Mouse (Mus musculus) adrenal gland (tissue): ENCODE results near the gene Zfp865.

Experiments
- intact Hi-C: fragments of 180-260 bp; cut with DNase I; formaldehyde crosslinking; loops from one replicate; pipeline ENCODE4 v1.15.1; 2025

Zfp865 gene

DNA sequence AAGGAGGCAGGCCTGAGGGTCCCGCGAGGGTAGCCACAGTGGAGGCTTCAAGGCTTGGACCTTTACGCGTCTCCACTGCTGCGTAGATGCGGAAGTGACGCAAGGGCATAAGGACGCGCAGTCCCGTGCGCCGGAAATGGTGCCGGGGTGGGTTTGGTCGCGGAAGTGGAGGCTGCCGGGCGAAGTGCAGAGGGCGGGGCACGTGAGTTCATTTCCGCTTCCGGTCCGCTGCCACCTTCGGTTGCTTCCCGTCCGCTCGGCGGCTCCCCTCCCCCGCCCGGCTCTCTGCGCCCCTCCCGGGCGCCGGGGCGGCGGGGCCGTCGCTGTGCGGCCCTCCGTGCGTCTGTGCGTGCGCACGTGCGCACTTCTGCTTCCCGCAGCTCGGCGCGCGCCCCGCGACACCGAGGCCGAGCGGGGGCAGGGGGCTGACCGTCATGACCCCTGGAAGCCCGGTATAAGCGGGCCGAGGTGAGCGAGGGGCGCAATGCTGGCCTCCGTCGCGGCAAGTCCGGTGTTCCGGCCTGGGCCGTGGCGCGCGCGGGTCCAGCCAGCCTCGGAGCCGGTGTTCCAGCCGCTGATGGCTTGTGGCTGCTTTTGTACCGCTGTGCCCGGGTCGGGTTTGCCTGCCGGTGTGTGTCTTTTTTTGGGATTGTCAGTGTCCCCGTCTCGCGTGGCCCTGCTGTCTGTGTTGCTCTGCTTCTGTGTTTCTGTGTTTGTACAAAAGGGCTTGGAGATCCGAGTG, 60.0 kb downstream of the Zfp865 start, which contains the start of gene Epn1:
Gene Epn1 (plus strand): TSS at position 226 of the 742 bp plus-strand sequence.
- intact Hi-C loops, result no loop called here

DNA sequence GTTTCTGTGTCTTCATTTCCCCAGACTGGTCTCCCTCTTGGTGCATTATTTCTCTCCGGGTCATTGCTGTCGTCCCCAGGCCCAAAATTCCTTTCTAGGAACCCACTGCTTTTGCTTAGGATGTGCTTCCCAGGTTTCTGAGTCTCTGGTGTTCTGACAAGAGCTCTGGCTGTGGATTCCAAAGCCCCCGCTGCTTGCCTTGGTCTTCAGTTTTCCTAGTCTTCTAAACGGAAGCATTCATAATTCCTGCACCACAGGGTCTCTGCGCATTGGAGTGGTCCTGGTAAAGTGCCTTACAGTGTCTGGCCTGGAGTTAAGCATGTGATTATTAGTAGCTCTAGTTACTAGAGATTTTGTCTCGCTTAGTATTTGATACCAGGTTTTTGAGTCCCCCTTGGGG, 60.6 kb downstream of the Zfp865 start:
- intact Hi-C loops, result no loop called here

DNA sequence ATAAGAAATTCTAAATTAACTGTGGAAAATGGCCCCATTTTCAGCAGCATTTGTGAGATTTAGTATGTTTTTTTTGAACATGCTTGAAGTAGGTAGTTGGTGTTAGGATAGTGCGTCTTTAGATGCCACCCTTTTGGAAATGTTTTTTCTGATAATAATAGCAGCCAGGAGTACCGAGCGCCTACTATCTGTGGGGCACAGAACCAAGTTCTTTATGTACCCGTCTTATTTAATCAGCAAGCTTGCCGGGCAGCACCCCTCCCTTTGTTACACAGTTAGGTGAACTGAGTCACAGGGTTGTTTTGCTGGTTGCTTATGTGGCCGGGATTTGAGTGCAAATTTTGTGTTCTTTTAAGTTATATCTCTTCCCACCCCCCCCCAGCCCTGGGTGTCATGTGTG, 61.1 kb downstream of the Zfp865 start:
- intact Hi-C loops, result no loop called here

DNA sequence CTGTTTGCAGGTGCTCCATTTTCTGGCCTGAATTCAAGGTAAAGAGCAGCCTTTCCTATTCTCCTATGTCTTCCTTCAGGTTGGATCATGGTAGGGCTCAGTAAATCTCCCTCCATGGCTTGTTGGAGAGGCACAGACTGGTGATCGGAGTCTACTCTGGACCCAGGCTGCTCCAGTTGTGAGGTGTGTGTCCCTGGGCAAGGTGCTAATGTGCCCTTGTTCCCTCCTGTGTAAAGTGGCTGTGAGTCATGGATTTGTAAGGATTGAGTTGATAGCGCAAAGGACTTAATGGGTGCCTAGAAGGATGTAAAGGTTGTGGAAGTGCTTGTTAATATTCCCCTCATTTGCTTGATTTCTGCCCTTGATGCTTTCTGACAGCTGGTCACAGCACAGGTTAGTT, 61.8 kb downstream of the Zfp865 start:
- intact Hi-C loops, result no loop called here

GRCm38 (mm10) chr7:5083325-5084105, 63.3 kb downstream of the Zfp865 start:
- intact Hi-C loops, result no loop called here

DNA sequence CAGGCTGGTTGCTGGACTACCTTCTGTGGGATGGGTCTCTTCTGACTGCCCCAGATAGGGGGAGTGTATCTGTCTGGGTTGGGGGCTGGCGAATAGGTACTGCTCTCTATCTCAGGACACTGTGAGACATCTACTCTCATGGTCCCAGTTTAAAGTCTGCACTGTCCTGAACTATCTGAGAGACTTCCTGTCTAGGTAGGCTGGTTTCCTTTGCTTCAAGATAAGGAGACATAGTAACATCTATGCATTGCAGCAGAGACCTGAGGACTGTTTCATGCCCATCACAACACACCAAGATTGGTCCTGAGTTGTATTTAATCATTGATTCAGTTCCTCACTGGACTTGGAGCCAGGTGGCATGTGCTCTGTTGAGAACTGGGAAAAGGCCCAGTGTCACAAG, 65.3 kb downstream of the Zfp865 start:
- intact Hi-C loops, result no loop called here
